Mouse (Mus musculus) neural tube, embryonic 15.5 days (tissue): Measurements from ENCODE around the gene Lmna. TPM values are rescaled to one million over a fixed set of nuclear protein-coding genes. Genes with fewer than 3 reads are reported as not detected.

ENCODE experiments used
- ATAC-seq: fragments of 200-750 bp; cut with Nextera tagmentation; 2 replicates; pipeline ENCODE4 v1.8.0; 2017; ENCODE audit warnings: mild to moderate bottlenecking, moderate TSS enrichment, moderate library complexity; ENCODE audit not compliant: low FRiP score
- H3K27ac ChIP-seq: fragments of 300-500 bp; sonication (generic); replicated peaks from 2 replicates; pipeline ENCODE4 v1.5.1; 2015; ENCODE audit warnings: mild to moderate bottlenecking, inconsistent platforms
- H3K27me3 ChIP-seq: fragments of 300-500 bp; sonication (generic); replicated peaks from 2 replicates; pipeline ENCODE4 v1.6.1; 2015; ENCODE audit warnings: inconsistent platforms
- H3K36me3 ChIP-seq: fragments of 300-500 bp; sonication (generic); 2 replicates; pipeline ENCODE4 v1.6.1; 2015; ENCODE audit warnings: inconsistent platforms
- H3K4me1 ChIP-seq: fragments of 300-500 bp; sonication (generic); 2 replicates; pipeline ENCODE4 v1.6.1; 2015; ENCODE audit warnings: inconsistent platforms
- H3K4me2 ChIP-seq: fragments of 300-500 bp; sonication (generic); 2 replicates; pipeline ENCODE4 v1.6.1; 2015; ENCODE audit warnings: inconsistent platforms, mild to moderate bottlenecking, moderate library complexity
- H3K4me3 ChIP-seq: fragments of 300-500 bp; sonication (generic); replicated peaks from 2 replicates; pipeline ENCODE4 v1.5.1; 2015; ENCODE audit warnings: mild to moderate bottlenecking, inconsistent platforms
- H3K9ac ChIP-seq: fragments of 300-500 bp; sonication (generic); replicated peaks from 2 replicates; pipeline ENCODE4 v1.6.1; 2015; ENCODE audit warnings: mild to moderate bottlenecking, inconsistent platforms
- H3K9me3 ChIP-seq: fragments of 300-500 bp; sonication (generic); replicated peaks from 2 replicates; pipeline ENCODE4 v1.6.1; 2016; ENCODE audit warnings: inconsistent platforms
- WGBS: fragments of 180-500 bp; shearing (Covaris S2); methylation state at CpG from one replicate; pipeline ENCODE4 v1.1.7; 2015; ENCODE audit warnings: mixed read lengths; 5-methylcytosine and 5-hydroxymethylcytosine counted together
- polyA plus RNA-seq: library from polyadenylated mRNA; unstranded; fragments of >200 nt; fragmentation: Nextera tagmentation; extraction: Ambion mirVana; gene quantifications from 2 replicates; pipeline ENCODE4 v1.2.1, GENCODE M21; 2015

The Lmna gene
- polyA plus RNA-seq, 1 experiment from 2014 or later, result 70.3 TPM

DNA sequence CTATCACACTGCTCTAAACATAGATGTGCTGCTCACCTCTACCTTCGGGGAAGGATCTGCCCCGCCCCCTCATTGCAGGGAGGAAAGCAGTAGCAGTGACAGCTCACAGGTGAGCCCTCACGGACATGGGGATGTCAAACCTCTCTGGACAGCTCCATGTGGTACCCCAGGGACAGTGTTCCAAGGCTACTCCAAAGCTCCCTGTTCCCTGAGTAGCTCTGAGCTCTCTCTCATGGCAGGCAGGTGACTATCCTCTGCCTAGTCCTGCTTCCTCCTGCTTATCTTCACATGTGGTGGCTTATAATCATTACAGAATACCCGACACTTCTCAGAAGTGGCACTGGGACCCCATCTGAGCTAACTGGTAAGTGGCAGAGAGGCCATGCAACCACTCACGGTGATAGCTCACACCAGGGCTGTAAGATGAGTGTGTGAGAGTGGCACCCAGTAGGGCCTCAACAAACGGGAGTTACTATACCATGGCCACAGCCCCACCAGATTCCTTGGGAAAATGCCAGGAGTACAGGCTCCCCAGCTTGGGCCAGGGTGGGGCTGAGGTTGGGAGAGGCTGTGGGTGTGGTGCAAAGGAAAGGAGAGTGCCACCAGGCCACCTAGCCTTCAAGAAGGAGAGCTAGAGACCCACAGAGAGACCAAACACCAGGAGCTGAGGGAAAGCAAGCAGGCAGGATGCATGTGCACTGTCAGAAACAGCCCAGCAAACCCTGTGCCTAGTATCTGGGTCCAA lies 37.1 kb upstream of the Lmna start:
- no peak overlapping the region for H3K9ac ChIP-seq
- ATAC-seq, result no peak
- H3K27ac ChIP-seq, result no peak overlapping the region
- no peaks in the 10 kb centered on the region for H3K9me3 ChIP-seq
- no peak overlapping the region for H3K4me2 ChIP-seq
- peaks cover 25% of the 10 kb centered on the region for H3K4me1 ChIP-seq
- H3K36me3 ChIP-seq, result no peaks in the 10 kb centered on the region
- WGBS, result 82% methylated on average over 6 of the region's 6 CpGs
- H3K4me3 ChIP-seq, result no peak overlapping the region
- no peaks in the 10 kb centered on the region for H3K27me3 ChIP-seq

DNA sequence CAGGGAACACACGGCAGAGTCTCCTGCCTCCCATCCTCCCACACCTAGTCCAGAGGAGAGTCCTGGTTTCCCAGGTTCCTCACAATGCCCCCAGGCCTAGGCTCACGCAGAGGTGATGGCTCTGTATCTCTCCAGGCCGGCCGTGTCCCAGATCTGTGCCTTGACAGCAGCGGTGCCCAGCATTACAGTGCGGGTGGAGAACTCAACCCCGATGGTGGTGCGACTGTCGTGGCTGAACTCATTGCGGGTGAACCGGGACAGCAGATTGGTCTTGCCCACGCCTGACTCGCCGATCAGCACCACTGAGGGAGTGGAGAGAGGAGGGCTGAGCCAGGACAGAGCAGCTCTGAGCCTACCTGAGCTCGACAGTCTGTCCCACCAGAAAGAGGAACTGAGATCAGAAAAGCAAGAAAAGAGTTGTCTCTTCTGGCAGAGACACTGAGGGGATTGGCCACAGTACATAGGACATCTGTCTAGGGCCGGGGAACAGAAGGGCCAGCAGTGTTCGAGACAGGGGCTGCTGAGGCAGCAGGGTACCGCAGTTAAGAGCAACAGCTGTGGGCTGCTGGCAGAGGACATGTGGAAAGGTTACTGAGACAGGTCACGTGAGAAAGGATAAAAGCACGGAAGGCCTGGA lies 35.3 kb upstream of the Lmna start:
- Histone ChIP-seq H3K9me3 (no peaks in the 10 kb centered on the region), H3K36me3 (peaks cover 5% of the 10 kb centered on the region; the same call in 1 of the 2 replicates), H3K4me2 (no peak overlapping the region), H3K4me3 (no peak overlapping the region), H3K27me3 (no peaks in the 10 kb centered on the region), H3K4me1 (peaks cover 19% of the 10 kb centered on the region), H3K9ac (no peak overlapping the region), H3K27ac (no peak overlapping the region)
- 68% methylated on average over 20 of the region's 20 CpGs for WGBS
- ATAC-seq, result no peak

DNA sequence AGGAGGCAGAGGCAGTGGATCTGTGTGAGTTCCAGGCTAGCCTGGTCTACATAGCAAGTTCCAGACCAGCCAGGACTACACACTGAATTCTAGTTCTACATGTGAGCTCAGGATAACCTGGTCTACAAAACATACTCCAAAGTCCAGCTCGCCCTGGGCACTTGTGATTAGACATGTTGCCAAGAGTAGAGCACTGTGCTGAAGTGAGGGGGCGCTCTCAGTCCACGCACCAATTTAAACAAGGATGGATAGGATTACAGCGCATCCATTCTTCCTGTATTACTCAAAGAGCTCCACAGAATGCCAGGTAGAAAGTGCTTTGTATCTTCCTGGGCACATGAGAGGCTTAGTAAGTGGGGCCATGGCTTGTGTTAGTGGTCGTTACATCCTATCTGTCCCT lies 34.8 kb upstream of the Lmna start:
- ATAC-seq, result no peak
- WGBS, result 41% methylated on average over 5 of the region's 5 CpGs
- H3K9ac ChIP-seq, result no peak overlapping the region

DNA sequence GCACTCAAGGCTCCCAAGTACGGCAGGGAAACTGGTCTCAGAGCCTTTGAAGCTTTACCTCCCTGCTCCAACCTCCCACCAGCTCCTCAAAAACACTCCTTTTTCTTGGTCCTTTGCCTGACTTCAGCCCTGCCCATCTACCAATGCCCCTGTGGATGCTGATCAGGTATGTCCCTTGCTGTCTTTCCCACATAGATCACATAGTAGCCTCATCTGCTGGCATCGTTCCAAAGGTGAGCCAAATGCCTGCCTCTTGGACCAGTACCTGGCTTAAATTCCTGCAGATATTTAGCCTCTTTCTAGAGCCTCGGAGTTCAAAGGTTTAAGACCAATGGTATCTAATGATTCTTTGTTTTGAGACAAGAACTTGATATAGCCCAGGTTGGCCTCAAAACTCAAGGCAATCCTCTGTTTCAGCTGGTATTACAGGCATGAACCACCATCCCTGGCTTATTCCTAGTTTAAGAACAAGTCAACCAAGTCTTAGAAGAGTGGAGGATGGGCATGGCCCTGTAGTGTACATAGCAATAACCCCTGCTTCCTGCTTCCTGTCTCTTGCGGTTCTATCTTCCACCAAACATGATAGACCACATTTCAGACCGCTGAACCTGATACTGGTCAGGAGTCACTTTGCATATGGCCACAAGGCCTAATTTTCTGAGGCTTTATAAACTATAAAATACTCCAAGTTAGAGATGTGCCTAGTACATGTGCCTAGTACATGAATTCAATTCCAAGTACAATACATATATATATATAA lies 34.1 kb upstream of the Lmna start:
- Histone ChIP-seq H3K27me3 (no peaks in the 10 kb centered on the region), H3K27ac (no peak overlapping the region), H3K4me1 (peaks cover 26% of the 10 kb centered on the region), H3K9me3 (no peaks in the 10 kb centered on the region), H3K36me3 (peaks cover 12% of the 10 kb centered on the region; the same call in 1 of the 2 replicates), H3K9ac (no peak overlapping the region), H3K4me3 (no peak overlapping the region), H3K4me2 (no peak overlapping the region)
- 73% methylated on average over 5 of the region's 5 CpGs for WGBS
- no peak for ATAC-seq

More for the DNA sequence above, 34.8 kb upstream of the Lmna start:
- H3K9me3 ChIP-seq, result no peaks in the 10 kb centered on the region
- H3K36me3 ChIP-seq, result peaks cover 9% of the 10 kb centered on the region; the same call in 1 of the 2 replicates
- no peak overlapping the region for H3K4me2 ChIP-seq
- H3K27me3 ChIP-seq, result no peaks in the 10 kb centered on the region
- H3K27ac ChIP-seq, result no peak overlapping the region
- H3K4me1 ChIP-seq, result peaks cover 22% of the 10 kb centered on the region
- H3K4me3 ChIP-seq, result no peak overlapping the region

DNA sequence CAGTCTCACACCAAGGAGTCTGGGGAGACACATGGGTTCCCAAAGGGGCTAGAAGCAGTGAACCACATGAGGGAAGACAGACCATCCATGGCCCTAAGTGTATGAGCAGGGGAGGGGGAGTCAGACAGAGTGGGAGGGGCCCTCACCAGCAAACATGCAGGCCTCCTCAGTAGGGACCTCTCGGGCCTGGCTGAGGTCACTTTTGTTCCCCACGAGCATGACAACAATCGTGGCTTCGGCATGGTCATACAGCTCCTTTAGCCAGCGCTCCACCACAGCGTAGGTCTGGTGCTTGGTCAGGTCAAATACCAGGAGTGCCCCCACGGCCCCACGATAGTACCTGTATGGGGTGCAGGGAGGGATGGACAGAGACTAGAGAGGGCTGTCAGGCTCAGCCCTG lies 33.4 kb upstream of the Lmna start:
- Histone ChIP-seq H3K4me3 (no peak overlapping the region), H3K4me2 (no peak overlapping the region), H3K9ac (no peak overlapping the region), H3K27ac (no peak overlapping the region), H3K36me3 (peaks cover 19% of the 10 kb centered on the region), H3K27me3 (no peaks in the 10 kb centered on the region), H3K4me1 (peaks cover 33% of the 10 kb centered on the region), H3K9me3 (no peaks in the 10 kb centered on the region)
- 85% methylated on average over 8 of the region's 8 CpGs for WGBS
- no peak for ATAC-seq

DNA sequence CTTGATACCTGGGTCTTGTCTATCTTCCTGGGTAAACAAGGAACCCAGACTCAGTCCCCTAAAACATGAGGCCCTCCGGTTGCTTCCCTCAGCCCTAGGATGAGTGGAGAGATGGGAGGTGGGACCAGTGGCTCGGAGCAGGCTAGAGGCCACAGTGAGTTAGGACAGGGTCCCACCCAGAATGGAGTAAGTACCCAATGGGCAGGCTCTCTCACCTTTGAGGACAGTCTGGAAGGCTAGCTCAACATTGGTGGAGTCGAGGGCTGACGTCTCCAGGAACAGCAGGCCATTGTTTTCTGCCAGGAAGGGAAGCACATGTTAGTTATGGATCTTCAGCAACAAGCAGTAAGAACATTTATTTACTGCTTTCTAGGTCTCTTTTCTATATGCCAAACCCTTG lies 32.7 kb upstream of the Lmna start:
- Histone ChIP-seq H3K27me3 (no peaks in the 10 kb centered on the region), H3K4me1 (peaks cover 40% of the 10 kb centered on the region), H3K9me3 (no peaks in the 10 kb centered on the region), H3K36me3 (peaks cover 26% of the 10 kb centered on the region), H3K27ac (no peak overlapping the region), H3K4me3 (no peak overlapping the region), H3K9ac (no peak overlapping the region), H3K4me2 (no peak overlapping the region)
- ATAC-seq, result peak; percentile 15; the same call in 1 of the 2 replicates
- WGBS, result 75% methylated on average over 4 of the region's 4 CpGs

DNA sequence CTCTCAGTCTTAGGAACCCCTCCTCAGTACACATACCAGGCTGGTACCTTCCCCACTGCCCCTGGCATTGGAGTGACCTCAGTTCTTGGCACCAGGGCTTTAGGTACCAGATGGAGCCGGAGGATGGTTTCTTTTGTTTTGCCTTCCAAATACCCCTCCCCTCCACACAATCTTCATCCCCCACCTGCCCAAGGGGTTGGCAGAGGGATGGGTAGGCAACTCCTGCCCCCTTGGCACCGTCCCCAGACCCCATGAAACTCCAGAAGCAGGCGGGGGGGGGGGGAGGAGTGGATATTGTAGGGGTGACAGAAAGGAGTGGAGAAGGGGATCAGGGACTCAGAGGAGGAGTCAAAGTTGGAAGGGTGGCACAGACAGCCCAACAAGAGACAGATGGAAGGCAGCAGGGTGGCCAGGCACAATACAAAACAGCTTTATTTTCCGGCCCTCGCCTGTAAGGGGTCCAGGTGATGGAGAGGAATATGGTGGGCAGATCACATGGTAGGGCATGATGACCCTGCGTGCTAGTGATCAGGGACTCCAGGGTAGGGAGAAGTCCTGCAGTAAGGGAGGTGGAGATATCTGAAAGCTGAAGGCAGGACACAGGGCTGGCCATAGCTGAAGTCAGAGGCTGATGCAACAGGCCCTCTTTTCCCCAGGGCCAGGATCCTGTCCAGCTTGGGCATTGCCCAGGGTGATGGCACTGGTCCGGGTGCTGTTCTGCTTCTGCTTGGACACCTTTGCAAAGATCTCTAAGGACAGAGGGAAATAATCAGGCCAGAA lies 32.1 kb upstream of the Lmna start:
- Histone ChIP-seq H3K36me3 (peaks cover 33% of the 10 kb centered on the region), H3K9ac (no peak overlapping the region), H3K9me3 (no peaks in the 10 kb centered on the region), H3K4me1 (peaks cover 46% of the 10 kb centered on the region), H3K4me3 (no peak overlapping the region), H3K4me2 (no peak overlapping the region), H3K27me3 (no peaks in the 10 kb centered on the region), H3K27ac (0 out of 2 replicates have a peak overlapping the region, but pooled peaks have one; percentile 23)
- no peak for ATAC-seq
- 48% methylated on average over 7 of the region's 7 CpGs for WGBS

DNA sequence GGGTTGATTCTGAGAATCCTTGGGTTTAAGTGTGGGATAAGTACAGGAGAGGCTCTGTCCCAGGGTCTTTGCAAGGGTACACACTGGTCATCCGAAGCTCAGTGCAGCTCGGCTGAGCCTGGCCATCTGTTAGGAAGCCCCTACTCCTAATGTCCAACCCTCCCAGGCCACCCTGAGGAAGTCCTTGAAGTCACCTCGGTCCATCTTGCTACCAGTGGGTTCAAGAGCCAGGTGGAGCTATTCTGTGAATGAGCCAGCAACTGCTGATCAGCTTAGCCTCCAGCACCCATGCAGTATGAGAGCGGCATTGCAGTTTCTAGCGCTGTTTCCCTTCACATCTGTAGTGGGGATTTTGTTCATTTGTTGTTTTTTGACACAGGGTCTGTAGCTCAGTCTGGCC lies 30.3 kb upstream of the Lmna start:
- Histone ChIP-seq H3K27ac (no peak overlapping the region; the same call in 1 of the 2 replicates), H3K36me3 (peaks cover 37% of the 10 kb centered on the region), H3K4me2 (no peak overlapping the region), H3K27me3 (no peaks in the 10 kb centered on the region), H3K9ac (no peak overlapping the region), H3K9me3 (no peaks in the 10 kb centered on the region), H3K4me1 (peaks cover 64% of the 10 kb centered on the region), H3K4me3 (no peak overlapping the region)
- WGBS, result 64% methylated on average over 5 of the region's 5 CpGs
- ATAC-seq, result no peak

DNA sequence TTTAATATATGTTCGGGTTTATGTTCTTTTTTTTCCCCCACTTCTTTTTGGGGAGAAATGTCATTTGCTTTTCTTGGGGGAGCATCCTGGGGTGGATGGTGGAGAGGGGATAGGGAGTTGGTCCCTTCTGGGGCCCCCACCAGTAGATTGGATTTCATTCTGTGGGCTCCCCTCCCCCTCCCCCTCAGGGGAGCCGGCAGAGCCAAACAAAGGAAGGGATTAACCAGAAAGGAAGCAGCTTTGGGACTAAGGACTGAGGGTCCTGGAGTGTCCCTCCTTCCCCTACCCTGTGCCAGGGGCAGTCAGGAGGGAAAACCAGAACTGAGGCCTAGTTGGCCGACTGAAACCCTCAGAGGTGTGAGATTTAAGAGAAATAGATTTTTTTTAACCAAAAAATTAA lies 29.6 kb upstream of the Lmna start:
- Histone ChIP-seq H3K4me2 (no peak overlapping the region), H3K4me3 (no peak overlapping the region), H3K9me3 (no peaks in the 10 kb centered on the region), H3K27ac (0 out of 2 replicates have a peak overlapping the region, but pooled peaks have one; percentile 45), H3K36me3 (peaks cover 37% of the 10 kb centered on the region), H3K27me3 (no peaks in the 10 kb centered on the region), H3K4me1 (peaks cover 71% of the 10 kb centered on the region), H3K9ac (no peak overlapping the region)
- 15% methylated on average over 3 of the region's 3 CpGs for WGBS
- ATAC-seq, result no peak

DNA sequence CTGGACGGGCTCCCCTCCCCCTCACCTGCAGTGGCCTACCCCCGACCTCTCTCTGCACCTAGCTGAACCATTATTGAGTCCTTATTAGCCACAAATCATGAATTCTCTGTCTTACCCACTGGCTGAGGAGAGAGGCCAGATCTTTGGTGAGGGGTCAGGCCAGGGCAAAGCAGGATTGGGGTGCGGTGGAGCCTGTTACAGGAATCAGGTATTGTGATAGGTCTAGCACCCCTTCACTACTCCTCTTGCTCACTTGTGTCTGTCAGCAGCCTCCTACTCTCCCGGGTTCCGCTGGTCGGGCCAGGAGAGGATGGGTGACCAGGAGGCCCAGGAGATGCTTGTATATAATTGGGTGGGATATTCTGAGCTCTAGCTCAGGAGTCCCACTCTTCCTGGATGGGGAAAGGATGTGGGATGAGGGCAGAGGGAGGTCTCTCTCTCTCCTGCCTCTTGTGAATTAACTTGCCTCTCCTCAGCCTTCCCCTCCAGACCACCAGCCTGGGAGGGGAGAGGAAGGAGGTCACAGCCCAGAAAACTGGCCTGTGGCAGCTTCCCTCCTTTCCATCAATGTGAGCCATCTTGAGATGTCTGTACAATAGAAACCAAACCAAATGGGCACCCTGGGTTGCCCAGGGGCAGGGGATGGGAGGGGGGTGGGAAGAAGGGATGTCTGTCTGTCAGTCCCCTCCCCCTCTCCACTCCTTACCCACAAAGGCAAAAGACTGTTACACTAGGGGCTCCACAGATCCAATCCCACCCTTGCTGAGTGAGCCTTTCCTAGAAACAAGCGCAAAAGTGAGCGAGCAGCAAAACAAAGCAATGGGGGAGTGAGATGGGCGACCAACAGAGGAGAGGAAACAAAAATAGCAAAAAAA lies 28.8 kb upstream of the Lmna start:
- H3K9ac ChIP-seq, result no peak overlapping the region

More for the DNA sequence above, 28.8 kb upstream of the Lmna start:
- Histone ChIP-seq H3K4me2 (no peak overlapping the region), H3K36me3 (peaks cover 37% of the 10 kb centered on the region), H3K4me1 (peaks cover 79% of the 10 kb centered on the region), H3K27ac (no peak overlapping the region), H3K9me3 (no peaks in the 10 kb centered on the region), H3K4me3 (0 out of 2 replicates have a peak overlapping the region, but pooled peaks have one; percentile 3), H3K27me3 (no peaks in the 10 kb centered on the region)
- 39% methylated on average over 9 of the region's 9 CpGs for WGBS
- no peak for ATAC-seq
